Mouse (Mus musculus) forebrain, embryonic 10.5 days (tissue): Measurements from ENCODE around the gene Itpr1. TPM values are rescaled to one million over a fixed set of nuclear protein-coding genes. Genes with fewer than 3 reads are reported as not detected.

Experiments
- DNase-seq: peaks from one replicate; pipeline ENCODE4 v3.0.0-alpha.2; 2017; ENCODE audit warnings: low spot score; ENCODE audit errors: extremely low spot score
- H3K27ac ChIP-seq: fragments of 300-500 bp; sonication (generic); 2 replicates; pipeline ENCODE4 v1.5.1; 2016; ENCODE audit warnings: mild to moderate bottlenecking
- H3K27me3 ChIP-seq: fragments of 300-500 bp; sonication (generic); 2 replicates; pipeline ENCODE4 v1.6.1; 2016; ENCODE audit warnings: mild to moderate bottlenecking; ENCODE audit not compliant: poor library complexity, severe bottlenecking
- H3K36me3 ChIP-seq: fragments of 300-500 bp; sonication (generic); replicated peaks from 2 replicates; pipeline ENCODE4 v1.6.1; 2016; ENCODE audit warnings: mild to moderate bottlenecking, moderate library complexity
- H3K4me1 ChIP-seq: fragments of 300-500 bp; sonication (generic); 2 replicates; pipeline ENCODE4 v1.6.1; 2016
- H3K4me3 ChIP-seq: fragments of 300-500 bp; sonication (generic); 2 replicates; pipeline ENCODE4 v1.5.1; 2016; ENCODE audit warnings: mild to moderate bottlenecking, moderate library complexity
- H3K9me3 ChIP-seq: fragments of 300-500 bp; sonication (generic); 2 replicates; pipeline ENCODE4 v1.6.1; 2016; ENCODE audit warnings: mild to moderate bottlenecking, moderate library complexity
- WGBS: fragments of 180-500 bp; shearing (Covaris S2); methylation state at CpG from one replicate; pipeline ENCODE4 v1.1.7; 2016; 5-methylcytosine and 5-hydroxymethylcytosine counted together
- polyA plus RNA-seq: library from polyadenylated mRNA; unstranded; fragments of >200 nt; fragmentation: Nextera tagmentation; extraction: Ambion mirVana; gene quantifications from 2 replicates; pipeline ENCODE4 v1.2.1, GENCODE M21; 2016

Itpr1 gene
- polyA plus RNA-seq, 1 experiment from 2014 or later = 11.6 TPM

GRCm38 (mm10) chr6:108487300-108487835 lies 274.5 kb downstream of the Itpr1 start:
- 88% methylated on average over 10 of the region's 10 CpGs for WGBS
- no peak for DNase-seq
- H3K27me3 ChIP-seq = no peaks in the 10 kb centered on the region
- no peak overlapping the region for H3K4me3 ChIP-seq
- H3K4me1 ChIP-seq = peaks cover 7% of the 10 kb centered on the region; the same call in 1 of the 2 replicates
- H3K36me3 ChIP-seq = peaks cover 50% of the 10 kb centered on the region
- no peak overlapping the region for H3K27ac ChIP-seq
- no peaks in the 10 kb centered on the region for H3K9me3 ChIP-seq

DNA sequence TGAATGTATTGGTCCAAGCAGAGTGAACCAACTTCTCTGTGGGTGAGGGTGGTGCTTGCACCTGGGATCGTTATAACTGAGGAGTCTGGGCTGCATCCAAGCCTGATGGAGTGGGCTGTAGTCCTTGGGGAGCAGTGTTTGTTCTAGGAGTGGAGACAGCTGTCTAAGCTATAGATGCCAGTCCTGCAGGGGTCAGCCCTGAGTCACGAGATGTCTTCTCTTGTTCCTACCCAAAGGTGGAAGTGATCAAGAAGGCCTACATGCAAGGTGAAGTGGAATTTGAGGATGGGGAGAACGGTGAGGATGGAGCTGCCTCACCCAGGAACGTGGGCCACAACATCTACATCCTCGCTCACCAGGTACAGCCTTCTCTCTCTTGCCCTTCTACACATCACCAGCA lies 275.4 kb downstream of the Itpr1 start:
- Histone ChIP-seq H3K4me3 (no peak overlapping the region), H3K27ac (no peak overlapping the region), H3K27me3 (no peaks in the 10 kb centered on the region), H3K36me3 (peaks cover 43% of the 10 kb centered on the region), H3K4me1 (peaks cover 7% of the 10 kb centered on the region; the same call in 1 of the 2 replicates), H3K9me3 (no peaks in the 10 kb centered on the region)
- no peak for DNase-seq
- 85% methylated on average over 5 of the region's 5 CpGs for WGBS

GRCm38 (mm10) chr6:108491969-108492368 lies 279.1 kb downstream of the Itpr1 start:
- H3K4me3 ChIP-seq = no peak overlapping the region
- no peak for DNase-seq
- H3K36me3 ChIP-seq = peaks cover 52% of the 10 kb centered on the region
- peaks cover 7% of the 10 kb centered on the region; the same call in 1 of the 2 replicates for H3K4me1 ChIP-seq
- WGBS = 67% methylated on average over 1 of the region's 1 CpGs
- no peak overlapping the region for H3K27ac ChIP-seq
- H3K9me3 ChIP-seq = no peaks in the 10 kb centered on the region
- no peaks in the 10 kb centered on the region for H3K27me3 ChIP-seq

GRCm38 (mm10) chr6:108493753-108494152 lies 280.9 kb downstream of the Itpr1 start:
- peaks cover 7% of the 10 kb centered on the region; the same call in 1 of the 2 replicates for H3K4me1 ChIP-seq
- DNase-seq = no peak
- peaks cover 54% of the 10 kb centered on the region for H3K36me3 ChIP-seq
- no peak overlapping the region for H3K4me3 ChIP-seq
- no peak overlapping the region for H3K27ac ChIP-seq
- H3K9me3 ChIP-seq = no peaks in the 10 kb centered on the region
- 92% methylated on average over 16 of the region's 16 CpGs for WGBS
- no peaks in the 10 kb centered on the region for H3K27me3 ChIP-seq

GRCm38 (mm10) chr6:108494185-108494804 lies 281.4 kb downstream of the Itpr1 start:
- peaks cover 7% of the 10 kb centered on the region; the same call in 1 of the 2 replicates for H3K4me1 ChIP-seq
- no peak overlapping the region for H3K27ac ChIP-seq
- no peaks in the 10 kb centered on the region for H3K9me3 ChIP-seq
- no peak overlapping the region for H3K4me3 ChIP-seq
- H3K27me3 ChIP-seq = no peaks in the 10 kb centered on the region
- 91% methylated on average over 10 of the region's 10 CpGs for WGBS
- peaks cover 55% of the 10 kb centered on the region for H3K36me3 ChIP-seq
- DNase-seq = no peak

GRCm38 (mm10) chr6:108494994-108495393 lies 282.1 kb downstream of the Itpr1 start:
- no peak overlapping the region for H3K27ac ChIP-seq
- H3K4me1 ChIP-seq = peaks cover 7% of the 10 kb centered on the region; the same call in 1 of the 2 replicates
- no peaks in the 10 kb centered on the region for H3K27me3 ChIP-seq
- no peak overlapping the region for H3K4me3 ChIP-seq
- no peak for DNase-seq
- H3K36me3 ChIP-seq = peaks cover 49% of the 10 kb centered on the region
- no peaks in the 10 kb centered on the region for H3K9me3 ChIP-seq
- 93% methylated on average over 6 of the region's 6 CpGs for WGBS

- H3K9me3 ChIP-seq = no peaks in the 10 kb centered on the region
- no peaks in the 10 kb centered on the region for H3K4me1 ChIP-seq
- H3K27me3 ChIP-seq = no peaks in the 10 kb centered on the region
- no peak overlapping the region for H3K27ac ChIP-seq
- 91% methylated on average over 7 of the region's 7 CpGs for WGBS
- no peak for DNase-seq
- no peak overlapping the region for H3K4me3 ChIP-seq
- peaks cover 42% of the 10 kb centered on the region for H3K36me3 ChIP-seq
Measured at GRCm38 (mm10) chr6:108498070-108498469, 285.2 kb downstream of the Itpr1 start.

DNA sequence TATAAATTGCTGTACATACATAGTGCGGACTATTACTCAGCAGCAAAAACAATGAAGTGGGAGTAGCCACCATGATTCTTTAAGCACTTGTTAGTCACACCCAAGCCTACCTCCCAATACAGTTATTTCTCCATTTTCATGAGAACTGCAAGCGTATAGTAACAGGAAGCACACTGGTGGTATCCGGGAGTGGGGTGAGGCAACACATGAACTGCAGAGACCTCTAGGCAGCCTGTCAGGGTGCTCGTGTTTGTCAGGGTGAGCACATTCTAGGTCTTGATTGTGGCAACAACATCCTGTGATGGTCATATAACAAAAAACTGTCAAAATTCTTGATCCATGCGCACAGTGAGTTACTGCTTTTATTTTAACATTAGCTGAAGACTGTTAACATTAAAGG lies 290.8 kb downstream of the Itpr1 start:
- Histone ChIP-seq H3K9me3 (no peaks in the 10 kb centered on the region), H3K27me3 (no peaks in the 10 kb centered on the region), H3K27ac (no peak overlapping the region), H3K36me3 (peaks cover 21% of the 10 kb centered on the region), H3K4me3 (no peak overlapping the region), H3K4me1 (peaks cover 6% of the 10 kb centered on the region; the same call in 1 of the 2 replicates)
- DNase-seq = no peak
- 89% methylated on average over 5 of the region's 5 CpGs for WGBS

- H3K36me3 ChIP-seq = peaks cover 14% of the 10 kb centered on the region; the same call in 1 of the 2 replicates
- no peaks in the 10 kb centered on the region for H3K27me3 ChIP-seq
- no peak overlapping the region for H3K27ac ChIP-seq
- peaks cover 6% of the 10 kb centered on the region; the same call in 1 of the 2 replicates for H3K4me1 ChIP-seq
- no peaks in the 10 kb centered on the region for H3K9me3 ChIP-seq
- 89% methylated on average over 7 of the region's 7 CpGs for WGBS
- H3K4me3 ChIP-seq = no peak overlapping the region
- no peak for DNase-seq
Measured at GRCm38 (mm10) chr6:108504717-108505116, 291.8 kb downstream of the Itpr1 start.

DNA sequence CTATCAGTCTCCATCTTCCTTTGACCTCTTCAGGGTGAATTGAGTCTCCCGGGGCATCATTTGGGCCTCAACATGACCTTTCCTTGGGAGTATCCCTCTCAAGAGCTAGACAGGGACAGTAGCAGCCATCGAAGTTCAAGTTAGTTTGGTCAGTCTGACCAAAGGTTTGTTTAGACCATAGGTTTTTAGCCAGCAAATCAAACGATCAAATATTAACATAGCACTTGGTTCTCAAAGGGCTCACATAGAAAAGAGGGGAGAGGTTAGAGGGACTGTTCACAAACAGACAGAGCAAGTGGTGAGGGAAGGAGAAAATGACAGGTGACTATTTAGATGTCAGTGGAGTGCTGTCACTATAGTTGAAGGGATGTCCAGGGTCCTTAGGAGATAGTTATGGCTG lies 293.3 kb downstream of the Itpr1 start:
- no peak for DNase-seq
- H3K27me3 ChIP-seq = no peaks in the 10 kb centered on the region
- peaks cover 19% of the 10 kb centered on the region; the same call in 1 of the 2 replicates for H3K36me3 ChIP-seq
- H3K4me1 ChIP-seq = peaks cover 6% of the 10 kb centered on the region; the same call in 1 of the 2 replicates
- H3K9me3 ChIP-seq = no peaks in the 10 kb centered on the region
- H3K4me3 ChIP-seq = no peak overlapping the region
- no peak overlapping the region for H3K27ac ChIP-seq
- 91% methylated on average over 3 of the region's 3 CpGs for WGBS

- DNase-seq = no peak
- Histone ChIP-seq H3K4me3 (no peak overlapping the region), H3K27ac (no peak overlapping the region), H3K9me3 (no peaks in the 10 kb centered on the region), H3K4me1 (peaks cover 6% of the 10 kb centered on the region; the same call in 1 of the 2 replicates), H3K27me3 (no peaks in the 10 kb centered on the region), H3K36me3 (peaks cover 19% of the 10 kb centered on the region; the same call in 1 of the 2 replicates)
- 92% methylated on average over 3 of the region's 3 CpGs for WGBS
Measured at GRCm38 (mm10) chr6:108507337-108507736, 294.4 kb downstream of the Itpr1 start.

DNA sequence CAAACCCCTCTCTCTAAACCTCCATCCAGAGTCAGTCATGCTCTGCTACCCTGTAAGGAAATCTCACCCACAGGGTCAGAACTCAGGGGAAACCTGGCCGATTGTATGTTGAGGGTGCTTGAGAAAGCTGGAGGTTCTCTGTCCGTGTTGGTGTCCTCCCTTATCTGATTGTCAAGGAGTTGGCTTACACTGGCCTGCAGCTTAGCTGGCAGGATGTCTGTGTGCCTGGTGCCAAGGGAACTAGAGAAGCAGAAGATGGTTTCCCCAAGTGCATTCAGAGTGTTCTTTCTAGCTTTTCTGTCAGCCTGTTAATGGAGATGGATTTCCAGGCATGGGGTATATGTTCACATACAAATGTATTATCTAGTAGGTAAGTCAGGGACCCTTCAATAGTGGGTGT lies 296.4 kb downstream of the Itpr1 start:
- Histone ChIP-seq H3K9me3 (no peaks in the 10 kb centered on the region), H3K4me1 (peaks cover 6% of the 10 kb centered on the region; the same call in 1 of the 2 replicates), H3K36me3 (peaks cover 19% of the 10 kb centered on the region), H3K27me3 (no peaks in the 10 kb centered on the region), H3K4me3 (no peak overlapping the region), H3K27ac (no peak overlapping the region)
- no peak for DNase-seq
- 94% methylated on average over 2 of the region's 2 CpGs for WGBS

GRCm38 (mm10) chr6:108510101-108510500 lies 297.2 kb downstream of the Itpr1 start:
- Histone ChIP-seq H3K4me1 (peaks cover 6% of the 10 kb centered on the region; the same call in 1 of the 2 replicates), H3K27me3 (no peaks in the 10 kb centered on the region), H3K4me3 (no peak overlapping the region), H3K9me3 (no peaks in the 10 kb centered on the region), H3K36me3 (peaks cover 21% of the 10 kb centered on the region), H3K27ac (no peak overlapping the region)
- DNase-seq = no peak
- WGBS = 83% methylated on average over 9 of the region's 9 CpGs
